Mouse (Mus musculus) ES-E14 (cell line): ENCODE measurements at regions not wholly inside any gene's neighbourhood (a gene's known extent, or its start where the extent isn't known, plus 50 kb on each side); places are given as distances from the start of the nearest gene placed in this dataset.
A peak's percentile ranks its signal among the peaks of the same experiment; 100 is the strongest.

Experiments used
- DNase-seq: peaks from one replicate; pipeline ENCODE4 v3.0.0-alpha.2; 2013; ENCODE audit warnings: low read depth, low spot score
- H3K27ac ChIP-seq: 2 replicates; pipeline ENCODE4 v1.5.1; 2012; ENCODE audit warnings: low read depth, mild to moderate bottlenecking, low read length, moderate library complexity, mixed read lengths; ENCODE audit not compliant: poor library complexity, insufficient read depth, severe bottlenecking
- H3K36me3 ChIP-seq: 2 replicates; pipeline ENCODE4 v1.6.1; 2012; ENCODE audit warnings: mild to moderate bottlenecking, low read length, moderate library complexity, mixed read lengths; ENCODE audit not compliant: control insufficient read depth, poor library complexity, insufficient read depth, severe bottlenecking
- H3K4me1 ChIP-seq, 2 experiments: fragments of 150-350 bp in 1 of 2; sonication (generic) in 1 of 2; 2 replicates each; pipeline ENCODE4 v1.6.1; 2012; ENCODE audit warnings: low read length in 2 of 2, mild to moderate bottlenecking in 1 of 2, mixed read lengths in 1 of 2; ENCODE audit not compliant: control insufficient read depth in 2 of 2, insufficient read depth in 2 of 2, poor library complexity in 1 of 2
- H3K4me3 ChIP-seq, 2 experiments: fragments of 150-350 bp in 1 of 2; sonication (generic) in 1 of 2; 2 replicates each; pipeline ENCODE4 v1.5.1; 2012; ENCODE audit warnings: low read length in 2 of 2, low read depth in 1 of 2, mild to moderate bottlenecking in 1 of 2, mixed read lengths in 1 of 2; ENCODE audit not compliant: insufficient read depth in 1 of 2, poor library complexity in 1 of 2, severe bottlenecking in 1 of 2
- H3K9ac ChIP-seq: 2 replicates; pipeline ENCODE4 v1.6.1; 2012; ENCODE audit warnings: low read depth, mild to moderate bottlenecking, low read length, mixed read lengths; ENCODE audit not compliant: poor library complexity, insufficient read depth, severe bottlenecking
- H3K9me3 ChIP-seq: fragments of 150-350 bp; sonication (generic); 2 replicates; pipeline ENCODE4 v1.6.1; 2012; ENCODE audit warnings: low read depth, mild to moderate bottlenecking, low read length; ENCODE audit not compliant: control insufficient read depth, insufficient read depth
- CHD2 ChIP-seq: IDR thresholded peaks from 2 replicates; pipeline ENCODE4 v1.6.1; 2014; ENCODE audit warnings: mild to moderate bottlenecking, low read depth, low read length, inconsistent platforms
- HCFC1 ChIP-seq: IDR thresholded peaks from 2 replicates; pipeline ENCODE4 v1.6.1; 2012; ENCODE audit warnings: low read length, inconsistent platforms, borderline replicate concordance; ENCODE audit not compliant: insufficient read depth
- MAFK ChIP-seq: IDR thresholded peaks from 2 replicates; pipeline ENCODE4 v1.6.1; 2014; ENCODE audit warnings: mild to moderate bottlenecking, low read depth, low read length, inconsistent platforms; ENCODE audit not compliant: insufficient read depth
- ZC3H11A ChIP-seq: IDR thresholded peaks from 2 replicates; pipeline ENCODE4 v1.6.1; 2012; ENCODE audit warnings: low read depth, mild to moderate bottlenecking, inconsistent platforms, low read length, borderline replicate concordance
- ZNF384 ChIP-seq: IDR thresholded peaks from 2 replicates; pipeline ENCODE4 v1.6.1; 2012; ENCODE audit warnings: low read depth, low read length, inconsistent platforms
- in situ Hi-C, 2 experiments: fragments of 600-800 bp; cut with MboI; formaldehyde crosslinking; loops; one replicate each; pipeline ENCODE4 v1.15.1; 2025; ENCODE audit warnings: low sequenced_read_pairs in 2 of 2, inconsistent platforms in 1 of 2; ENCODE audit not compliant: unreplicated experiment in 2 of 2

DNA sequence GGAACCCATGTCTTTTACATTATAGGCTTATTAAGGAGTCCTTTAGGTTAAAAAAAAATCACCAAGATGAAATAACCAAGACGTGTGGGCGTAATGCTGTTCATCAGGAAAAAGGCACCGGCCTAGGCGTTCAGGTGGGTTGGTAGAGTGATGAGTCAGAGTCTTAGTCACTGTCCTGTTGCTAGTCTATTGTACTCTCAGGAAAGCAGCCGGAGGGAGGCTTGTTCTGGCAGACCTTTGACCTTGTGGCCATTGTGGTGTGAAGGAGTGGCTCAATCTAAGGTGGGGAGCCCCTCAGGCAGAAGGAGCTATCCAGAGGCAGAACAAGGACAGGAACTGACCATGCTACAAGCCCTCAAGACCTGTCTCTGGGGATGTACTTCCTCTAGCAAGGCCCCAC is 686.8 kb downstream of the Egfem1 start:
- H3K4me1 ChIP-seq: peaks cover 0 to 3% of the 10 kb centered on the region in 2 experiments; a peak in 2 of 4 replicates
- no peak overlapping the region for H3K4me3 ChIP-seq
- in situ Hi-C loops: no loop called here
- H3K9ac ChIP-seq: no peak overlapping the region
- H3K9me3 ChIP-seq: no peaks in the 10 kb centered on the region
- TF ChIP-seq ZNF384 (no peak), MAFK (peak; percentile 70; the same call in 1 of the 2 replicates)
- H3K27ac ChIP-seq: no peak overlapping the region
- H3K36me3 ChIP-seq: no peaks in the 10 kb centered on the region
- peak; percentile 36 for DNase-seq

- DNase-seq: no peak
- in situ Hi-C loops: no loop called here
- Histone ChIP-seq H3K4me3 (no peak overlapping the region), H3K9me3 (no peaks in the 10 kb centered on the region), H3K4me1 (peaks cover 0 to 3% of the 10 kb centered on the region in 2 experiments; a peak in 2 of 4 replicates), H3K9ac (no peak overlapping the region), H3K27ac (no peak overlapping the region), H3K36me3 (no peaks in the 10 kb centered on the region)
- TF ChIP-seq MAFK (no peak), ZC3H11A (no peak), CHD2 (no peak), ZNF384 (no peak), HCFC1 (no peak)
Measured at GRCm38 (mm10) chr3:29764021-29764420, 682.2 kb downstream of the Egfem1 start.

GRCm38 (mm10) chr3:29757821-29758494 is 676.1 kb downstream of the Egfem1 start:
- in situ Hi-C loops: no loop called here
- DNase-seq: no peak
- Histone ChIP-seq H3K4me3 (no peak overlapping the region), H3K27ac (no peak overlapping the region), H3K9ac (no peak overlapping the region), H3K4me1 (no peaks in the 10 kb centered on the region), H3K36me3 (no peaks in the 10 kb centered on the region), H3K9me3 (no peaks in the 10 kb centered on the region)
- TF ChIP-seq HCFC1: no peak
- no peak for TF ChIP-seq MAFK
- no peak for TF ChIP-seq CHD2
- TF ChIP-seq ZC3H11A: no peak
- no peak for TF ChIP-seq ZNF384
